Mouse (Mus musculus) adrenal gland, postnatal 0 days (tissue): ENCODE measurements around the gene Golim4. TPM values are rescaled to one million over a fixed set of nuclear protein-coding genes. Genes with fewer than 3 reads are reported as not detected.

ENCODE experiments used
- polyA plus RNA-seq: library from polyadenylated mRNA; unstranded; fragments of >200 nt; fragmentation: Nextera tagmentation; extraction: Ambion mirVana; gene quantifications from 2 replicates; pipeline ENCODE4 v1.2.1, GENCODE M21; 2015

Gene Golim4
- 35.5 and 51.4 TPM in 2 replicates for polyA plus RNA-seq

GRCm38 (mm10) chr3:75956551-75957302, at the start of gene Golim4:
TSS of gene Golim4 (minus strand) at chr3:75956949.

Other genes starting within 250 kb of the Golim4 start
- gene Gm29133, start 208.8 kb downstream of the Golim4 start, polyA plus RNA-seq: not detected in 2 replicates
- 5.9 and 7.1 TPM in 2 replicates for gene Fstl5, start 117.3 kb upstream of the Golim4 start, polyA plus RNA-seq